Mouse (Mus musculus): ENCODE data around the gene Bdh2. TPM values are rescaled to one million over a fixed set of nuclear protein-coding genes. Genes with fewer than 3 reads are reported as not detected.

Bdh2 gene
- polyA plus RNA-seq (2012; rRNA removed) (11.6 and 12.2 TPM in 2 replicates), polyA plus RNA-seq (2014; fragmentation: Nextera tagmentation; extraction: Ambion mirVana) (16.8 and 24.9 TPM in 2 replicates)

GRCm38 (mm10) chr3:135280669-135281415 is at the start of gene Bdh2:
Gene Bdh2 (plus strand): TSS chr3:135281221.
- Histone ChIP-seq H3K9ac (ENCODE audit: low read depth, low read length, severe bottlenecking) (peak within 1 kb of the TSS; percentile 35; the same call in 1 of the 2 replicates), H3K4me3 (replicated peaks; ENCODE audit: low read length) (peak within 1 kb of the TSS; percentile 27), H3K36me3 (ENCODE audit: control insufficient read depth, insufficient read depth, low read length) (no peaks in the 10 kb centered on the region), H3K27ac (replicated peaks; ENCODE audit: low read depth, low read length) (no peak within 1 kb of the TSS), H3K4me1 (ENCODE audit: control insufficient read depth, insufficient read depth, low read length) (no peaks in the 10 kb centered on the region), H3K4me2 (replicated peaks; ENCODE audit: low read depth, low read length, severe bottlenecking) (peak within 1 kb of the TSS; percentile 42), H3K27me3 (ENCODE audit: control insufficient read depth, insufficient read depth, low read length) (no peaks in the 10 kb centered on the region), H3K9me3 (ENCODE audit: control insufficient read depth, low read length) (no peaks in the 10 kb centered on the region; the same call in 1 of the 2 replicates)
- peak; percentile 89 for DNase-seq (ENCODE audit: low spot score)
- peak; percentile 86 for ATAC-seq (ENCODE audit: low FRiP score, low read depth)
- 23% methylated on average over 14 of the region's 14 CpGs for WGBS
- TF ChIP-seq POLR2A (IDR thresholded peaks at IDR 0.05; ENCODE audit: borderline replicate concordance, extremely low read depth, insufficient read depth, insufficient read length): no peak

- TF ChIP-seq POLR2A (IDR thresholded peaks at IDR 0.05; ENCODE audit: borderline replicate concordance, extremely low read depth, insufficient read depth, insufficient read length): no peak
- ATAC-seq (ENCODE audit: low FRiP score, low read depth): no peak
- no peak overlapping the region for H3K4me3 ChIP-seq (replicated peaks; ENCODE audit: low read length)
- H3K4me1 ChIP-seq (ENCODE audit: control insufficient read depth, insufficient read depth, low read length): no peaks in the 10 kb centered on the region
- H3K27ac ChIP-seq (replicated peaks; ENCODE audit: low read depth, low read length): no peak overlapping the region
- WGBS: 86% methylated on average over 3 of the region's 3 CpGs
- H3K27me3 ChIP-seq (ENCODE audit: control insufficient read depth, insufficient read depth, low read length): no peaks in the 10 kb centered on the region
- peaks cover 68% of the 10 kb centered on the region for H3K36me3 ChIP-seq (ENCODE audit: control insufficient read depth, insufficient read depth, low read length)
- H3K9me3 ChIP-seq (ENCODE audit: control insufficient read depth, low read length): no peaks in the 10 kb centered on the region
- H3K4me2 ChIP-seq (replicated peaks; ENCODE audit: low read depth, low read length, severe bottlenecking): no peak overlapping the region
- H3K9ac ChIP-seq (ENCODE audit: low read depth, low read length, severe bottlenecking): no peak overlapping the region
- DNase-seq (ENCODE audit: low spot score): no peak
These were observed 49.0 kb upstream of the Bdh2 start for GRCm38 (mm10) chr3:135232058-135232457.

- no peak overlapping the region for H3K27ac ChIP-seq (replicated peaks; ENCODE audit: low read depth, low read length)
- no peak overlapping the region for H3K4me2 ChIP-seq (replicated peaks; ENCODE audit: low read depth, low read length, severe bottlenecking)
- ATAC-seq (ENCODE audit: low FRiP score, low read depth): no peak
- TF ChIP-seq POLR2A (IDR thresholded peaks at IDR 0.05; ENCODE audit: borderline replicate concordance, extremely low read depth, insufficient read depth, insufficient read length): no peak
- DNase-seq (ENCODE audit: low spot score): no peak
- H3K9ac ChIP-seq (ENCODE audit: low read depth, low read length, severe bottlenecking): no peak overlapping the region
- H3K4me3 ChIP-seq (replicated peaks; ENCODE audit: low read length): no peak overlapping the region
- H3K27me3 ChIP-seq (ENCODE audit: control insufficient read depth, insufficient read depth, low read length): no peaks in the 10 kb centered on the region
- peaks cover 72% of the 10 kb centered on the region for H3K36me3 ChIP-seq (ENCODE audit: control insufficient read depth, insufficient read depth, low read length)
- no peaks in the 10 kb centered on the region for H3K9me3 ChIP-seq (ENCODE audit: control insufficient read depth, low read length)
- 89% methylated on average over 3 of the region's 3 CpGs for WGBS
- no peaks in the 10 kb centered on the region for H3K4me1 ChIP-seq (ENCODE audit: control insufficient read depth, insufficient read depth, low read length)
These were observed 48.6 kb upstream of the Bdh2 start for GRCm38 (mm10) chr3:135232462-135232861.

GRCm38 (mm10) chr3:135245733-135246132 is 35.3 kb upstream of the Bdh2 start:
- Histone ChIP-seq H3K27ac (replicated peaks; ENCODE audit: low read depth, low read length) (no peak overlapping the region), H3K27me3 (ENCODE audit: control insufficient read depth, insufficient read depth, low read length) (no peaks in the 10 kb centered on the region), H3K4me2 (replicated peaks; ENCODE audit: low read depth, low read length, severe bottlenecking) (no peak overlapping the region), H3K9me3 (ENCODE audit: control insufficient read depth, low read length) (no peaks in the 10 kb centered on the region), H3K9ac (ENCODE audit: low read depth, low read length, severe bottlenecking) (no peak overlapping the region), H3K36me3 (ENCODE audit: control insufficient read depth, insufficient read depth, low read length) (peaks cover 84% of the 10 kb centered on the region), H3K4me1 (ENCODE audit: control insufficient read depth, insufficient read depth, low read length) (no peaks in the 10 kb centered on the region), H3K4me3 (replicated peaks; ENCODE audit: low read length) (no peak overlapping the region)
- no peak for DNase-seq (ENCODE audit: low spot score)
- TF ChIP-seq POLR2A (IDR thresholded peaks at IDR 0.05; ENCODE audit: borderline replicate concordance, extremely low read depth, insufficient read depth, insufficient read length): no peak
- ATAC-seq (ENCODE audit: low FRiP score, low read depth): no peak

GRCm38 (mm10) chr3:135246828-135247227 is 34.2 kb upstream of the Bdh2 start:
- Histone ChIP-seq H3K27ac (replicated peaks; ENCODE audit: low read depth, low read length) (no peak overlapping the region), H3K4me3 (replicated peaks; ENCODE audit: low read length) (no peak overlapping the region), H3K9ac (ENCODE audit: low read depth, low read length, severe bottlenecking) (no peak overlapping the region), H3K4me2 (replicated peaks; ENCODE audit: low read depth, low read length, severe bottlenecking) (no peak overlapping the region), H3K36me3 (ENCODE audit: control insufficient read depth, insufficient read depth, low read length) (peaks cover 83% of the 10 kb centered on the region), H3K4me1 (ENCODE audit: control insufficient read depth, insufficient read depth, low read length) (no peaks in the 10 kb centered on the region), H3K27me3 (ENCODE audit: control insufficient read depth, insufficient read depth, low read length) (no peaks in the 10 kb centered on the region), H3K9me3 (ENCODE audit: control insufficient read depth, low read length) (no peaks in the 10 kb centered on the region)
- no peak for TF ChIP-seq POLR2A (IDR thresholded peaks at IDR 0.05; ENCODE audit: borderline replicate concordance, extremely low read depth, insufficient read depth, insufficient read length)
- 94% methylated on average over 6 of the region's 6 CpGs for WGBS
- DNase-seq (ENCODE audit: low spot score): no peak
- no peak for ATAC-seq (ENCODE audit: low FRiP score, low read depth)
